Mouse (Mus musculus) heart, postnatal 0 days (tissue): ENCODE data around the gene Gimap1. TPM values are rescaled to one million over a fixed set of nuclear protein-coding genes. Genes with fewer than 3 reads are reported as not detected.

Experiments
- ATAC-seq: fragments of 200-750 bp; cut with Nextera tagmentation; 2 replicates; pipeline ENCODE4 v1.8.0; 2017; ENCODE audit warnings: low read depth, moderate number of reproducible peaks, moderate library complexity; ENCODE audit not compliant: insufficient read depth
- DNase-seq: peaks from one replicate; pipeline ENCODE4 v3.0.0-alpha.2; 2016; ENCODE audit warnings: low spot score
- H3K27ac ChIP-seq: fragments of 300-500 bp; sonication (generic); 2 replicates; pipeline ENCODE4 v1.5.1; 2014; ENCODE audit warnings: low read depth, mild to moderate bottlenecking
- H3K27me3 ChIP-seq: fragments of 300-500 bp; sonication (generic); 2 replicates; pipeline ENCODE4 v1.6.1; 2014; ENCODE audit warnings: low read length, mixed read lengths; ENCODE audit not compliant: control insufficient read depth, insufficient read depth
- H3K36me3 ChIP-seq: fragments of 300-500 bp; sonication (generic); replicated peaks from 2 replicates; pipeline ENCODE4 v1.6.1; 2014; ENCODE audit warnings: low read length, mixed read lengths; ENCODE audit not compliant: control insufficient read depth, insufficient read depth
- H3K4me1 ChIP-seq: fragments of 300-500 bp; sonication (generic); 2 replicates; pipeline ENCODE4 v1.6.1; 2014; ENCODE audit warnings: antibody characterized with exemption; ENCODE audit not compliant: control insufficient read depth, insufficient read depth
- H3K4me2 ChIP-seq: fragments of 300-500 bp; sonication (generic); 2 replicates; pipeline ENCODE4 v1.6.1; 2014; ENCODE audit warnings: low read depth, mild to moderate bottlenecking, low read length, moderate library complexity
- H3K4me3 ChIP-seq: fragments of 300-500 bp; sonication (generic); 2 replicates; pipeline ENCODE4 v1.5.1; 2014; ENCODE audit warnings: low read depth, low read length
- H3K9ac ChIP-seq: fragments of 300-500 bp; sonication (generic); replicated peaks from 2 replicates; pipeline ENCODE4 v1.6.1; 2014; ENCODE audit warnings: low read depth, low read length, mixed read lengths
- H3K9me3 ChIP-seq: fragments of 300-500 bp; sonication (generic); replicated peaks from 2 replicates; pipeline ENCODE4 v1.6.1; 2016; ENCODE audit warnings: low read length; ENCODE audit not compliant: control insufficient read depth
- CTCF ChIP-seq: IDR thresholded peaks from 2 replicates; pipeline ENCODE4 v1.5.1; 2016; ENCODE audit warnings: antibody characterized with exemption, control low read depth, low read depth
- EP300 ChIP-seq: IDR thresholded peaks from 2 replicates; pipeline ENCODE4 v1.6.1; 2016; ENCODE audit warnings: antibody characterized with exemption, low read depth
- WGBS: fragments of 180-500 bp; shearing (Covaris S2); extraction: QIAGEN DNeasy Blood & Tissue Kit; methylation state at CpG from one replicate; pipeline ENCODE4 v1.1.7; 2014; 5-methylcytosine and 5-hydroxymethylcytosine counted together
- polyA plus RNA-seq: library from polyadenylated mRNA; unstranded; fragments of >200 nt; fragmentation: Nextera tagmentation; extraction: Ambion mirVana; gene quantifications from 2 replicates; pipeline ENCODE4 v1.2.1, GENCODE M21; 2015
- total RNA-seq: library from RNA; depleted of rRNA; stranded (reverse); fragments of >200 nt; gene quantifications from 2 replicates; pipeline ENCODE4 v1.2.3, GENCODE M21; 2014; ENCODE audit warnings: low replicate concordance

Gimap1 gene
- total and polyA plus RNA-seq, 2 experiments from 2014 or later = 19.7 to 23.1 TPM

DNA sequence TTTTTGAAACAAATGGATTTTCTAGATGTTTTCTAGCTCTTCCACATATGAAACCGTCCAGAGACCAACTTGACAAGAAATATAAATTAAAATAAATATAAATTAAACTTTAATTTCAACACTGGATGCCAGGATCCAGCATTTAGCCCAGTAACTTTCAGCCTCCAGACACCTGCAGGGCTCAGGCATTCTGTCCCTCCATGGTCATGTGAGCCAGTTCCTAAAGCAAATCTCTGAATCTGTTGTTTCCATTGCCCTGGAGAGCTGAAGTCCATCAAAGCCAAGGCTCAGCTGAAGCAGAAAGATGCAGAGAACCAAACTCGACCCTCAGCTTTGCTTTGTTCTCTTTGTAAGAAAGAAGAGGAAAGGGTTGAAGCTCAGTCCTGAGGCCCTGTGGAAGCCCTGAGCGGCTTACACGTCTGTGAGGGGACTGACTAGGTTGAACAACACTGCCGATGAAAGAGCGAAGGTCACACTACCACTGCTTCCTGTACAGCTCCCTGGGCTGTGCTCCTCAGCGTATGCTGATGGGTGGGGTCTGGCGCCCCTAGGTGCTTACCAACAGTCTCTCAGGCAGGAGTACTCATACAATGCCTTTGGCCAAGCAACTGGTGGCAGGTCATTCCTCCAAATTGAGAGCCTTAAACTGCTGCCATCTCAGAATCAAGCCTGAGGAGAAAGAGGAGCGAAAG, 29.5 kb downstream of the Gimap1 start:
- DNase-seq (no peak), ATAC-seq (no peak)
- WGBS = 56% methylated on average over 9 of the region's 9 CpGs
- TF ChIP-seq CTCF = no peak
- TF ChIP-seq EP300 = no peak
- Histone ChIP-seq H3K9me3 (no peaks in the 10 kb centered on the region), H3K4me1 (no peaks in the 10 kb centered on the region), H3K36me3 (no peaks in the 10 kb centered on the region), H3K27ac (no peak overlapping the region), H3K9ac (no peak overlapping the region), H3K4me2 (no peak overlapping the region), H3K27me3 (no peaks in the 10 kb centered on the region), H3K4me3 (no peak overlapping the region)

DNA sequence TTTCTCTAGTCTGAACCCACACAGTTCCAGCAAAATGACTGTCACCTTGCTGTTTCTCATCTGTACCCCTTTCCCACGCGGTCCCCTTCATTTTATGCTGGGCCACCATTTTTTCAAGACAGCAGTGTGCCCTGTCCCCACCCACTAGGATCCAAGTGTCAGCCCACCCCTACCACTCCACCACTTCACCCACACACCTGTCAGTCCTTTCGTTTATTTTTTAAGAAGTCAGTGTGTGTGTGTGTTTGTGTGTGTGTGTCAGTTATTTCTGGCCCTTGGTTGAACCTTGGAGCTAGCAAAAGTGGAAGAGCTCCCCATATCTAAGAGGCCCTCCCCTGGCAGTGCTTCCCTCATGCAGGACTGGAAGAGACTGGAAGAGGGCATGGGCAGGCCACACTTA, 30.1 kb downstream of the Gimap1 start:
- Histone ChIP-seq H3K9me3 (no peaks in the 10 kb centered on the region), H3K9ac (no peak overlapping the region), H3K4me2 (no peak overlapping the region), H3K27me3 (no peaks in the 10 kb centered on the region), H3K4me1 (no peaks in the 10 kb centered on the region), H3K27ac (no peak overlapping the region), H3K4me3 (no peak overlapping the region), H3K36me3 (no peaks in the 10 kb centered on the region)
- no peak for DNase-seq
- 82% methylated on average over 3 of the region's 3 CpGs for WGBS
- ATAC-seq = no peak
- TF ChIP-seq EP300 = no peak
- TF ChIP-seq CTCF = no peak

DNA sequence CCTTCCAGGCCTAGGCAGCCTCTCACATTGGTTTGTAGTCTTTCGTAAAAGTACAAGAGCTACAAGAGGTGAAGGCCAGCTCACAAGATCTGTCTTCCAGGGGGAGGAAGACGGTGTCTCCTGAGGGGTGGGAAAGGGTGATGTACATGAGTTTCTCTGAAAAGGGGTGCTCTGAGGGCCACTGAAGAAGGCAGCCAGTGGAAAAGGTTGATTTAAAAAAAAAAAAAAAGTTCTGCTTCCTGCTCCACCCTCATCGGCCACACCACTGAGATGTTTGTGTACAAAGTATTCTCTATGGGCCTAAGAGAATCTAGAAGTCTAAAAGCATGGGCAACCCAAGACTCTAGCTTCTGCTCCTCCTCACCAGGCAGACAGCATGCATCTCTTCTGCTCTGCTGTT, 31.8 kb downstream of the Gimap1 start, which contains the start of gene Gimap3:
Gene Gimap3, minus strand, starts transcription at position 156 of the 400 bp plus-strand sequence.
- no peak for TF ChIP-seq CTCF
- TF ChIP-seq EP300 = no peak
- no peak within 1 kb of the TSS for H3K27ac ChIP-seq
- WGBS = 79% methylated on average over 3 of the region's 3 CpGs
- H3K9me3 ChIP-seq = no peaks in the 10 kb centered on the region
- no peak within 1 kb of the TSS for H3K4me2 ChIP-seq
- ATAC-seq (no peak), DNase-seq (no peak)
- H3K4me3 ChIP-seq = no peak within 1 kb of the TSS
- no peaks in the 10 kb centered on the region for H3K4me1 ChIP-seq
- no peak within 1 kb of the TSS for H3K9ac ChIP-seq
- no peaks in the 10 kb centered on the region for H3K36me3 ChIP-seq
- H3K27me3 ChIP-seq = no peaks in the 10 kb centered on the region

DNA sequence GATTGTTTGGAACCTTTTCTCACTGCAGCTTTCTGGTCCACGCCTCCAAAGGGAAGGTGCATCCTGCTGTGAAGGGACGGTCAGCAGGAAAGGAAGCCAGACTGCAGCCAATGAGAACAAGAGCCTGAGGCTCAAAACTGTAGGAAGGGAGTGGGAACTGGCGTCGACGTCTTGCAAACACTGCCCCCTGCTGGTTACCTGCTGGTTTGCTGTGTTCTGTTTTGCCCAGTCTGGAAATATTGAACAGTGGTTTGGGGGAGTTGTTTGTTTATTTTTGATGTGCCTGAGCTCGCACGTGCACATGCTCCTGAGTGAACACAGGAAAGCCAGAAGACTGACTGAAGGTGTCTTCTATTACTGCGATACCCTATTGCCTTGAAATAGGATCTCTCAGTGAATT, 33.2 kb downstream of the Gimap1 start:
- ATAC-seq = peak; percentile 75
- WGBS = 7% methylated on average over 8 of the region's 8 CpGs

DNA sequence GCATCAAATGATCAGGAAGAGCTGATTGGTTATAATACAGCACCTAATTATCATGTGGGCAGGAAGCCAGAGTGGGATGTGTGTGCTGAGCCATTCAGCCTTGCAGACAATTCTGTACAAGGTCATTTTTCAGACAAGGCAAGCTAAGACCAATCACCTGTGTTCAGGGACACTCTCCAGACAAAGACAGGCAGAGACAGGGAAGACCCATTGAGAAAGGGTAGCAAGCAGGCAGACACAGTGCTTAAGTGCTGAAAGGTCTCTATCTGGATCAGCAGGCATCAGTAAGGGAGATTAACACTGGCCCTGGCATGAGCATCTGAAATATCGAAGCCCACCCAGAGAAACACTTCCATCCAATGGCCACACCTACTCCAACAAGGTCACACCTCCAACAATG, 45.6 kb downstream of the Gimap1 start:
- Histone ChIP-seq H3K27ac (no peak overlapping the region; the same call in 1 of the 2 replicates), H3K4me3 (no peak overlapping the region), H3K4me1 (no peaks in the 10 kb centered on the region; the same call in 1 of the 2 replicates), H3K9me3 (no peaks in the 10 kb centered on the region), H3K36me3 (no peaks in the 10 kb centered on the region), H3K27me3 (no peaks in the 10 kb centered on the region), H3K9ac (no peak overlapping the region), H3K4me2 (no peak overlapping the region)
- TF ChIP-seq CTCF = no peak
- TF ChIP-seq EP300 = no peak
- DNase-seq = no peak
- ATAC-seq = no peak
- 82% methylated on average over 1 of the region's 1 CpGs for WGBS

More for the DNA sequence above, 33.2 kb downstream of the Gimap1 start:
- H3K4me1 ChIP-seq = no peaks in the 10 kb centered on the region
- H3K36me3 ChIP-seq = no peaks in the 10 kb centered on the region
- H3K9ac ChIP-seq = no peak overlapping the region
- no peak overlapping the region for H3K4me3 ChIP-seq
- H3K4me2 ChIP-seq = no peak overlapping the region
- peak; percentile 79 for DNase-seq
- no peak overlapping the region for H3K27ac ChIP-seq
- TF ChIP-seq CTCF (peak; percentile 89), EP300 (no peak)
- no peaks in the 10 kb centered on the region for H3K9me3 ChIP-seq
- H3K27me3 ChIP-seq = no peaks in the 10 kb centered on the region

DNA sequence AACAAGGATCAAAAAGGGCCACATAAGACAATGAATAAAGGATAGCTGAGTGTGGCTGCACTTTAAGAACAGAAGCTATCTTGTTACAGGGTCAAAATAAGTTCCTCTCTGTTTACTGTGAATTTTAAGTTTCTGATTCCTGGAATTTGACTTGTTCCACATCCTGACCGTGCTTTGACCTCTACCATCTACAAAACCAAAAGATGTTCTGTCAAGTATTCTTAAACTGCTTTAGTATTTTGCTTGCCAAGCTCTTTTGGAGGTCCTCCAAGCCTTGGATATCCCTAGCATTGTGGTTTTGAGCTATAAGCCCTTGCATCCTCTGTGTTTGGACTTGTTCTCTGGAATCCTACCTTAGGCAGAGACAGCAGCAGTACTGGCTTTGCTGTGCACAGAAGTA, 46.3 kb downstream of the Gimap1 start:
- no peaks in the 10 kb centered on the region for H3K27me3 ChIP-seq
- H3K4me1 ChIP-seq = no peaks in the 10 kb centered on the region; the same call in 1 of the 2 replicates
- no peak overlapping the region for H3K9ac ChIP-seq
- H3K9me3 ChIP-seq = no peaks in the 10 kb centered on the region
- WGBS = 47% methylated on average over 1 of the region's 1 CpGs
- TF ChIP-seq EP300 = no peak
- no peak for TF ChIP-seq CTCF
- ATAC-seq (peak; percentile 24; the same call in 1 of the 2 replicates), DNase-seq (peak; percentile 41)
- no peak overlapping the region for H3K4me3 ChIP-seq
- no peak overlapping the region; the same call in 1 of the 2 replicates for H3K27ac ChIP-seq
- H3K36me3 ChIP-seq = no peaks in the 10 kb centered on the region
- H3K4me2 ChIP-seq = no peak overlapping the region
